Mouse (Mus musculus) small intestine, adult 2 months (tissue): ENCODE data around the gene Rps16.

Experiments used
- CTCF ChIP-seq: fragments of 200-500 bp; IDR thresholded peaks from 2 replicates; pipeline ENCODE4 v1.5.1; 2012; ENCODE audit warnings: low read depth, mild to moderate bottlenecking, control low read depth, inconsistent platforms, low read length, moderate library complexity, mixed read lengths; ENCODE audit not compliant: insufficient replicate concordance, insufficient read length; ENCODE audit errors: extremely low read depth
- POLR2A ChIP-seq: fragments of 200-500 bp; IDR thresholded peaks from 2 replicates; pipeline ENCODE4 v1.6.1; 2012; ENCODE audit warnings: low read depth, mild to moderate bottlenecking, control low read depth, inconsistent platforms, low read length, moderate library complexity

DNA sequence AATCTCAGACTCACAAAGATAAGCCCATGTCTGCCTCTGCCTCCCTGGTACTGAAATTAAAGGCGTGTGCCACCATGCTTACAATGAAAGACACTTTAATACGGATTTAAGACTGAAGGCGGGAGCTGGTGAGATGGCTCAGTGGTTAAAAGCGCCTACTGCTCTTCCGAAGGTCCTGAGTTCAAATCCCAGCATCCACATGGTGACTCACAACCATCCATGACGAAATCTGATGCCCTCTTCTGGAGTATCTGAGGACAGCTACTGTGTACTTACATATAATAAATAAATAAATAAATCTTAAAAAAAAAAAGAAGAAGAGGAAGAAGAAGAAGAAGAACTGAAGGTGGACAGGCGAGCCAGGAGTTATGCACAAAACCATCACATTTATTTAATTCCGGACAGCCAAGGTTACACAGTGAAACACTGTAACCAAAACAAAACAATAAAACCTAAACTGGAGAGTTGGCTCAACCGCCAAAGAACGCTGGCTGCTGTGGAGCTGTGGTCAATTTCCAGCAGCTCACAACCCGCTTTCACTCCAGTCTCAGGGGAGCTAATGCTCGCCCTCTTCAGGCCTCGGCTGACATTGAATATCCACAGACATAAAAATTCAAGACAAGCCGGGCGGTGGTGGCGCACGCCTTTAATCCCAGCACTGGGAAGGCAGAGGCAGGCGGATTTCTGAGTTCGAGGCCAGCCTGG is 11.1 kb upstream of the Rps16 start:
- no peak for TF ChIP-seq POLR2A
- TF ChIP-seq CTCF = no peak
